Mouse (Mus musculus) testis, postnatal 14 days (tissue): ENCODE measurements around the gene Ino80b.
"Not testable (repeated sequence)": the region's sequence is repeated elsewhere in the genome, so short reads cannot be mapped to it uniquely, and the experiment has no call there.

Source experiments
- DNase-seq: peaks from one replicate; pipeline ENCODE4 v3.0.0; 2021; ENCODE audit warnings: low spot score

Gene Ino80b

DNA sequence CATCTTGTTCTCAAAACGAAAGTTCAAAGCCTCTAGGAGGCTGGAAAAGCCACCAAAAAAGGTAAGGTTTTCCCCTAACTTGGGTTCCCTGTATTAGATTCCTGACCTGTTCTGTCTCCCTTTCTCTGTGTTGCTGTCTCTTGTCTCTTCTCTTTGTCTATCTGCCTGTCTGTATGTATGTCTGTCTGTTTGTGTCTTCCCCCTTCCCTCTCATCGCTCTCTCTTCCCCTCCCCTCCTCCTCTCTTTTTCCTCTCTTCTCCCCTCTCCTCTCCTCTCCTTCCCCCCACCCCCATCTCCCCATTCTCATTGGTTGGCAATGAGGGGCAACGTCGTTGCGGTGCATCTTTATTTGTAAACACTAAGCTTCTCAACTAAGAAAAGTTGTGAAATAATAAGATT is at the start of gene Ino80b:
TSS of gene Ino80b (minus strand) at position 101 of the 400 bp plus-strand sequence.
- no peak for DNase-seq

DNA sequence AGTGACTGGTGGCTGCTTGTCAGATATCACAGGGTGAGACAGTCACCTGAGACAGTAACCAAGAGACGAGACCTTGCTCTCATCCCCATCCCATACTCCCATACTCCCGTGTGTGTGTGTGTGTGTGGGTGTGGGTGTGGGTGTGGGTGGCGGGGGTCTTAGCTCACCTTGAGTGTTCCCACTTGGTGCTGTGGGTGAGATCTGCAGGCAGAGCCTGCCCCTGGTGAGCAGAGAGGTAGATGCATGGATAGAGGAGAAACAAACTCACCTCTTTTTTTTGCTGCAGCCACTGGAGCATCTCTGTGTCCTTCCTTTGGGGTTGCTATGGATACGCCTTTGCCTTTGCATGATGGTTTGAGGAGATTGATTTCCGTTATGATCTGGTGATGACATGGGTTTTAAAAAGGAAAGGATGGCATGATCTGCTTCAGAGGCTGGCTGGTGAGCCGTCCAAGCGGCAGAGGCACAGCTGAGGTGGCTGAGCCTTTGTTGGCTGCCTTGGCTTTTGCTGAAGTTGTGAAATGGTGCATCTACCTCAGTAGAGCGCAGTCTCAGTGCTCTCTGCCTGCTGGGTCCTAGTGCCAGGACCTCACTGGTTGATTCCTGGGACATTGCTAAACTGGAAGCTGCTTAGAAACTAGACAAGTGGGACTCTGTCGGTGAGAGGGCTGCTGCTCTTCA is 47.1 kb upstream of the Ino80b start:
- DNase-seq, result no peak

DNA sequence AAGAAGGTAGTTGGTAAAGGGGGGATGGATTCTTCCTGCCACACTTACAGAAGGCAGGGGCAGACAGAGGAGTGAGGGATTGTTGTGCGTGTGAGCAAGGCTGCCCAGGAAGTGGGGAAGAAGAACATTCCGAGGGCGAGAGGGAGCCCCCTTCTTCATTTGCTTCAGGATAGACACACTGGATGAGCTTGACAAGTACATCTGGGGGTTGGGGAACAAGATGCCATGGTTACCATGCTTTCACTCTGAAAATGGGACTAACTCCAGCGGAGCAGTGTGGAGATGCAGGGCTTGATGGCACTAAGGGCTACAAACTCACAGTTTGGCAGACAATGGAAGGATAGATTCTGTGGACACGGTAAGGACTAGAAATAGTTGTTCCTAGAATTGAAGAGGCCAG is 45.8 kb upstream of the Ino80b start:
- no peak for DNase-seq

DNA sequence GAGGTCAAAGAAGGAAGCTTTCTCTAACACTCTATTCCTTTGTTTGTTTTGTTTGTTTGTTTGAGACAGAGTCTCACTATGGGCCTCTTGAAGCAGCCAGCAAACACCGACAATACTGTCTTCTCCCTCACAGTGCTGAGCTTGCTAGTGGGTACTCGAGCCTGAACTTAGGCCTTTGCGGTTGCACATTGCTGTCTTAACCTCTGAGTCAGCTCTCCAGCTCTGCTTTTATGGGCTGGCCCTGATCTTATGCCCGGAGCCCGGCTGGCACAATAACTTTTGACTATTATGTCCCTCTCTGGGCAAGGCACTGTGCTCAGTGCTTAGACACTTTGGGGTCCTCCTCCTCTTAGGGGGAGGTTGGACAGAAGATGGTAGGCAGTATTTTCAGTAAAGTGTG is 44.6 kb upstream of the Ino80b start:
- no peak for DNase-seq

GRCm38 (mm10) chr6:83166243-83166630 is 41.0 kb upstream of the Ino80b start:
- no peak for DNase-seq

DNA sequence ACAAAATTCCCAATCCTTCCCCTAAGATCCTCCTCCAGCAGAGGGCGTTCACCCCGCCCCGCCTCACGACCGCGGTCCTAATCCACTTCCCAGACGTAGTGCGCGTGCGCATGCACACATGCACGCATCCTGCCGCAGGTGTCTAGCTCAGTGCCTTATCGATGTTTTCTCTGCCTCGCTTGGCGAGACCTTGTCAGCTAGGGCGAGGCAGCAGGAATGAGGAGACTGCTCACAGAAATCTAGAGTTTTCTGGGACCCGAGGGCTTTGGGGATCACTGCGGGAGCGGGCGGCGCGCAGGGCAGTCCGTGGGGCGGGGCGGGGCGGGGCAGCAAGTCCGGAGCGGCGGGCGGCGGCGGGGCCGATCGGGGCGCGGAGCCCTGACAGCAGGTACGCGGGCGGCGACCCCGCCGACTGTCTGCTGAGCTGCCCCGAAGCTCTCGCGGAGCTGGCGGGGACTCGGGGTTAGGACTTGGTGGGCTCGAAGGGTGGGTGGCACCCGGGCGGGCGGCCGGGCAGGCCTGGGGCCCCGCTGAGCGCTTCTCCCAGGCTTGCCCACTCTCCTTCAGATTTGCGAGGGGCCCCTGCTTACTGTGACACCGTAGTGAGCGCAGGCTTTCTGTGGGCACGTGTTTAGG is 40.5 kb upstream of the Ino80b start, which contains the start of gene Dctn1:
TSS of gene Dctn1 (plus strand) at position 314 of the 636 bp plus-strand sequence.
- peak; percentile 94 for DNase-seq

- no peak for DNase-seq
These were observed 39.9 kb upstream of the Ino80b start for GRCm38 (mm10) chr6:83165026-83165606.

DNA sequence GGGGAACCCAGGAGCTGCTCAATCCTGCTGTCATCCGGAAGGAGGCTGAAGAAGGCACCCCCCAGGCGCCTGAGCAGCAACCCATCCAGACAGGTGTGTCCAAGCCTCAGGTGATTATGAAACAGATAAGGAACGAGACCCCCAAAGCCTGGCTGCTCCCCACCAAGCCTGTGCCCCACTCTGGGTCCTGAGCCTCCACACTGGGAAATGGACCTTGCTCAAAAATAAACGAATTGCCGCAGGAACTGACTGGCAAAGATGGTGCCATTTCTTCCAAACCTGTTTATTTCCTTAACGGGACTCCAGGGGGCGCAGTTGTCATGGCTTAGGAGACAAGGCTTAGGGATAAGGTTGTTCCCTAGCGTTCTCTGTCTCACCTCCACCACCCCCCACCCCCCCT is 37.5 kb upstream of the Ino80b start:
- DNase-seq, result peak; percentile 66

GRCm38 (mm10) chr6:83161921-83162641 is 36.9 kb upstream of the Ino80b start:
- peak; percentile 63 for DNase-seq

DNA sequence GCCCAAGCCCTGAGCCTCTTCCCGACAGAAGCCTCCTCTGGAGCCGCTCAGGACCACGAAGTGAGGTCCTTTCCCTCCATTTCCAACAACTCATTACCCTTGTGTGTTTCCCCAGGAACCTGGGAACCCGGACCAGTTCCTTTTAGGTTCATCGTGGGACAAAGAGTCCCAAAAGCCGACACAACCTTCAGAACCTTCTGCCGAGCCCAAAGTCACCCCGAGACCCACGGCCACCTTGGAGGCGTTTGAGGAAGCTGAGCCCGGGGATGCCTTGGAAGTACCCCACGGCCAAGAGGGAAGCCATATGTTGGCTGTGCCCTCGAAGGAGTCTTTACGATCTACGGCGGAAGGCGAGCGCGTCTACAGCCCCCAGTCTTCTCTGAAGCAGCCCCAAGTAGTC is 36.2 kb upstream of the Ino80b start:
- DNase-seq, result no peak

DNA sequence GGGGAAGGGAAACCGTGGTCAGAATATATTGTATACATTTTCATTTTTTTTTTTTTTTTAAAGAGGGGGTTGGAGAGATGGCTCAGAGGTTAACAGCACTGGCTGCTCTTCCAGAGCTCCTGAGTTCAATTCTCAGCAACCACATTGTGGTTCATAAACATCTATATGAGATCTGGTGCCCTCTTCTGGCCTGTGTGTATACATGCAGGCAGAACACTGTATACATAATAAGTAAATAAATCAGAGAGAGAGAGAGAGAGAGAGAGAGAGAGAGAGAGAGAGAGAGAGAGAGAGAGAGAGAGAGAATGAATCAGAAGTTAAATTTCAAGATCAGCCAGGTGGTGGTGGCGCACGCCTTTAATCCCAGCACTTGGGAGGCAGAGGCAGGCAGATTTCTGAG is 34.2 kb upstream of the Ino80b start:
- DNase-seq, result not testable (repeated sequence)

DNA sequence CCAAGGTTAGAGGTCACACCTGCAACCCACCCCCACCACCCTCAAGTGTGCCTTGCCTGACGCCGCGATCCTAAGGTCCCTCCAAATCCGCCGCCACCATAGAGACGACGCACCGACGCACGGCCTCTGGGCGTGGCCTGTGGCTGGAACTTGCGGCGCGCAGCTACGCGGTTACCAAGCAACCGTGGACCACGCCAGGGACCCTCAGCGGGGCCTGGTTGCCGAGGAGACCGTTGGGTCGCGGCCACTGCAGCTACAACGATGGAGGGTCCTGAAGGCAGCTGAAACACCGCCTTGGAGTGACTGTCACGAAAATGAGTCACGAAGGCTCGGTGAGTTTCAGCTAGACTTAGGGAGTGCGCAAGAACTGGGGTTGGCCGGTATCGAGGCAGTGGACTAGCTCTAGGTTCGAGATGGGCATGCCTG is 31.0 kb upstream of the Ino80b start, which contains the start of the genes Wdr54 and 1700003E16Rik:
TSS of gene Wdr54 (minus strand) at position 139 of the 426 bp plus-strand sequence.
TSS of gene 1700003E16Rik (plus strand) at position 146 of the 426 bp plus-strand sequence.
- DNase-seq, result peak; percentile 78

DNA sequence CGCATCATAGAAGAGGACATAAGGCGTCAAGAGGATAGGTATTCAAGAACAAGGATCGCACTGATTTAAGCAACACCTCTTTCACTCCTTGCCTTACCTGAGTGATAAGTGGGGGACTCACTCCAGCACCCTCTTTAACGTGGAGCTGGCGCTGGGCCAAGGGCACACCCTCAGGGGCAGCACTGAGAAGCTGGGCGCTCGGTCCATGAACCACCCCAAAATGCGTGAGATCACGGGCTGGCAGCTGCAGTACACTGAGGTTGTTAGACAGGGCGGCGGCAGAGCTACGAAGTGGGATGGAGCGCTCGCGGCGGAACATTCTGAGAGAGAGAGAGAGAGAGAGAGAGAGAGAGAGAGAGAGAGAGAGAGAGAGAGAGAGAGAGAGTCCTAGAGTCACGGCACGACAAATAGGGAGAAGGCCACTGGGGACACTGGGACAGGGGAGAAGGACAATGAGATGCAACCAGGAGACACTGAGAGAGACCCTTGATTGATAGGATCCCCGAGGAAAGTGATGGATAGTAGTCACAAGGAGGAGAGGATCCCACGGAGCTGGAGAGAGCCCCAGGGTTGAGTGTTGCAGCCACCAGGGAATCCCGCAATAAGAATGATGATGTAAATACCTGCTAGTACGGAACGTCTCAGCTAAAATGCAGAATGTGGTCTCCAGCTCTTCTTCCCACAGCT is 30.5 kb upstream of the Ino80b start:
- DNase-seq, result no peak

DNA sequence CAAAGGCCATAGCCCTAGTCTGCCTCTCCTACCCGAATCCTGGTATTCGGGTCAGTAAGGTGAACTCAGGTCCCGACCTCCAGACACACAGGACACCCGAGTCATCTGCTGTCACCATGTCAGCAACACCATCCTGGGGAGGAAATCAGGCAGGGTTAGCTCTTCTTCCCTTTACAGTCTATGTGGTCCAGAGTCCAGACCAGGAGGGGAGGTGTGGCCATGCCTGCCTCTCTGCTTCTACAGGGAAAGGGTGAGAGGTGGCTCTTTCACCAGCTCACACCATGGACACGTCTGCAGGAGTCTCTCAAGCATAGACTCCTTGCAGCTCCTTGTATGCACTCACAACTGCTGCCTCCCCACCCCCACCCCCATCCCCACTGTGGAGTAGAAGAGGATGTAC is 28.3 kb upstream of the Ino80b start:
- no peak for DNase-seq

- no peak for DNase-seq
These were observed 27.8 kb upstream of the Ino80b start for GRCm38 (mm10) chr6:83153038-83153437.

DNA sequence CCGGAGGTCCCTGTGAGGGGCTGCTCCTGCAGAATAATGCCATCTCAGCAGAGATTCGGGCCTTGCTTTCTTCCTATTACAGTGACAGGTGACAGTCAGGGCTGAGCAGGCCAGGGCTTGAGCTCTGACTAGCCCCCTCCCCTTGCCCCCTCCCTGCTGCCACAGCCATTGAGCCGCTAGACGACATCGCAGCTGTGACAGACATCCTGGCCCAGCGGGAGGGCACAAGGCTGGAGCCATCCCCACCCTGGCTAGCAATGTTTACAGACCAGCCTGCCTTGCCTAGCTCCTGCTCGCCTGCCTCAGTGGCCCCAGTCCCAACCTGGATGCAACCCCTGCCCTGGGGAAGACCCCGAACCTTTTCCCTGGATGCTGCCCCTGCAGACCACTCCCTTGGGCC is 26.5 kb upstream of the Ino80b start:
- no peak for DNase-seq

DNA sequence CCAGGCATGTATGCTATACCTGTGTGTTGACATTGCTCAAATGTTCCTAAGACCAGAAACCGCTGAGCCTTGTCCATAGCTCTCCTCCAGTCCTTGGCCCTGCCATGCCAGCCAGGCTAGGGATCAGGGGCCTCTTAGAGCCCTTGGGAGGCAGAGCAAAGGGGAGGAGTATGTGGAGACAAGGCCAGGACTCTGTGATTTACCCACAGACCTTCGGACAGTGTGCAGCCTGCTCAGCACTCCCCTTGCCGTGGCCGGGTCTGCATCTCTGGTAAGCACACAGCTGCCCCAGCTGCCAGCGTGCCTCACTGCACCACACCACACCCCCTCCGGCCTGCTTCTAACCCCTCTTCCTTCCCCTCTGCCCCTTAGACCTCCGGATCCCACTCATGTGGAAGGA is 22.0 kb upstream of the Ino80b start:
- no peak for DNase-seq

- DNase-seq, result no peak
These were observed 20.6 kb upstream of the Ino80b start for GRCm38 (mm10) chr6:83145805-83146204.

DNA sequence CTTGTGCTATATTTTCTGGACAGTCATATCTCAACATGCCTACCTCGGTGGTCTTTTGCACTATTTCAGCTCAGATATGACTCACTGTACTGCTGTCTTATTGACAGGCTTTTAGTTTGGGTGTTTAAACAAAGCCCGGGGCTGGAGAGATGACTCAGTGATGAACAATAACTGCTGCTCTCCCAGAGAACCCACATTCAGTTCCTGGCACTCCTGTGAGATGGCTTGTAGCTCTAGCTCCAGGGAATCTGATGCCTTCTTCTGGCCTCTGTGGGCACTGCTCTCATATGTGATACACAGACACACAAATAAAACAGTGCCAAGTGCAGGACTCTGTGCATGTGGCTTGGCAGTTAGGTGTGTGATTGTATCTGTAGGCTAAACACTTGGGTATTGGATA is 20.0 kb upstream of the Ino80b start:
- DNase-seq, result no peak

DNA sequence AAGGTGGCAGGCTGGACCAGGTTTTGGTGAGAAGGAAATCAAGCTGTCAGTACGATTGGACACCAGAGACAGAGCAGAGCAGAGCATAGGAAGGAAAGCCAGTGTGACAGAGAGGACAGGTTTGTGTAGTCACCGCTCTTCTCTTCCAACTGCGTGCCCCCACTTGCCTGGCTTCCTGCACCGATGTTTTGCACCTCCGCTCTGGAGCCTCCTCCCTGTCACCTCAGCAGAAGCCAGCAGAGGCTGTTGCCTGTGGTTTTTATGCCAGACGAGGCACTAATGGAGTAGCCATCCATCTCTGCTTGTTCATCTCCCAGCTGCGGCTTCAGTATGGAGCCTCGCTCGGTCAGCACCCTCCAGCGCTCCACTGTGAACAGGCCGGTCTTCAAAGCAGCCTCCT is 17.7 kb upstream of the Ino80b start:
- DNase-seq, result no peak

- no peak for DNase-seq
These were observed 17.0 kb upstream of the Ino80b start for GRCm38 (mm10) chr6:83142211-83142731.

GRCm38 (mm10) chr6:83141636-83142035 is 16.4 kb upstream of the Ino80b start:
- no peak for DNase-seq
